Mouse (Mus musculus) forebrain, embryonic 12.5 days (tissue): ENCODE measurements at regions not wholly inside any gene's neighbourhood (a gene's known extent, or its start where the extent isn't known, plus 50 kb on each side); places are given as distances from the start of the nearest gene placed in this dataset.

Source experiments
- ATAC-seq: fragments of 200-750 bp; cut with Nextera tagmentation; 2 replicates; pipeline ENCODE4 v1.8.0; 2017; ENCODE audit warnings: moderate TSS enrichment; ENCODE audit not compliant: low FRiP score
- H3K27ac ChIP-seq: fragments of 300-500 bp; sonication (generic); 2 replicates; pipeline ENCODE4 v1.5.1; 2016; ENCODE audit warnings: mild to moderate bottlenecking
- H3K27me3 ChIP-seq: fragments of 300-500 bp; sonication (generic); 2 replicates; pipeline ENCODE4 v1.6.1; 2016; ENCODE audit warnings: mild to moderate bottlenecking
- H3K36me3 ChIP-seq: fragments of 300-500 bp; sonication (generic); replicated peaks from 2 replicates; pipeline ENCODE4 v1.6.1; 2016; ENCODE audit warnings: mild to moderate bottlenecking
- H3K4me1 ChIP-seq: fragments of 300-500 bp; sonication (generic); 2 replicates; pipeline ENCODE4 v1.6.1; 2016
- H3K4me2 ChIP-seq: fragments of 300-500 bp; sonication (generic); 2 replicates; pipeline ENCODE4 v1.6.1; 2016; ENCODE audit warnings: mild to moderate bottlenecking, moderate library complexity
- H3K4me3 ChIP-seq: fragments of 300-500 bp; sonication (generic); replicated peaks from 2 replicates; pipeline ENCODE4 v1.5.1; 2016; ENCODE audit warnings: mild to moderate bottlenecking
- H3K9ac ChIP-seq: fragments of 300-500 bp; sonication (generic); 2 replicates; pipeline ENCODE4 v1.6.1; 2016; ENCODE audit warnings: mild to moderate bottlenecking
- H3K9me3 ChIP-seq: fragments of 300-500 bp; sonication (generic); 2 replicates; pipeline ENCODE4 v1.6.1; 2016
- WGBS: fragments of 180-500 bp; shearing (Covaris S2); methylation state at CpG from one replicate; pipeline ENCODE4 v1.1.7; 2016; 5-methylcytosine and 5-hydroxymethylcytosine counted together

DNA sequence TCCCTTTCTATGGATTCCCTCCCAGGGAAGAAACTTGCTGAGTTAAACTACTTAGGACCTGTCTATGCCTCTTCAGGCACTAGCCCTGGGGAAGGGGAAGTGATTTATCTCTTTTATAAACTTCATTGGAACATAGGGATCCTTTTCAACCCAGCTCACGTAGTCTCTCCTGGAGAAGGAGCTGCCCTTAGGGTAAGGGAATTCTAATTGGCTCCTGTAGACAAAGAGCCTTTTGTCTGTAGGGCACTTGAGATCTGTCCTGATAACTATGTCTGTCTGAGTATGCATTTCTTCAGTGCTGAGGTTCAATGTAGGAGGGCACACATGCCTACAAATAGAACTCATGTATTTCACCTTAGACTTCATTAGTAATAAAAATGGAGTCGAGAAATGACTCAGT, 413.9 kb upstream of the Large1 start:
- Histone ChIP-seq H3K9ac (no peak overlapping the region), H3K4me3 (no peak overlapping the region), H3K9me3 (no peaks in the 10 kb centered on the region), H3K4me2 (no peak overlapping the region), H3K36me3 (no peaks in the 10 kb centered on the region), H3K27me3 (no peaks in the 10 kb centered on the region), H3K4me1 (no peaks in the 10 kb centered on the region), H3K27ac (no peak overlapping the region)
- peak; percentile 67; the same call in 1 of the 2 replicates for ATAC-seq
- WGBS, result 18% methylated on average over 2 of the region's 2 CpGs

DNA sequence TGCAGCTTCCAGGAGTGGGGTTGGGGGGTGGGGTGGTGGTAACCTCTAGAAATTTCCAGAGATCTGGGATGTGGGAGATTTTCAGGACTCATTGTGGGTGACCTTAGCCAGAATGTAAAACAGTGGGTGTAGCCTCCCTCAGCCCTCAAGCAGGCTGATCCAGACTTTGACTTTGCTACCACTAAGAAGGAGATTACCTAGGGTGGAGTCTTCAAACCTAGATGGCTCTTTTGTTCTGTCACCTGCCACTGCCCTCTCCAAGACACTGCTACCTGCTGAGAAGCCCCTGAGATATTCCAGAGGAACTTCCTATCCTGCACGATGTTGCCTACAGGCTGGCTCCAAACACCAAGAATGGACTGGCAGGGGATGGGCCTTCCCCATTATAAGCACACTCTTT, 405.4 kb upstream of the Large1 start:
- H3K27me3 ChIP-seq, result no peaks in the 10 kb centered on the region
- H3K27ac ChIP-seq, result no peak overlapping the region
- no peaks in the 10 kb centered on the region for H3K36me3 ChIP-seq
- WGBS, result 64% methylated on average over 1 of the region's 1 CpGs
- no peak overlapping the region for H3K4me3 ChIP-seq
- H3K9ac ChIP-seq, result no peak overlapping the region
- ATAC-seq, result no peak
- H3K4me1 ChIP-seq, result no peaks in the 10 kb centered on the region
- no peaks in the 10 kb centered on the region for H3K9me3 ChIP-seq
- H3K4me2 ChIP-seq, result no peak overlapping the region

DNA sequence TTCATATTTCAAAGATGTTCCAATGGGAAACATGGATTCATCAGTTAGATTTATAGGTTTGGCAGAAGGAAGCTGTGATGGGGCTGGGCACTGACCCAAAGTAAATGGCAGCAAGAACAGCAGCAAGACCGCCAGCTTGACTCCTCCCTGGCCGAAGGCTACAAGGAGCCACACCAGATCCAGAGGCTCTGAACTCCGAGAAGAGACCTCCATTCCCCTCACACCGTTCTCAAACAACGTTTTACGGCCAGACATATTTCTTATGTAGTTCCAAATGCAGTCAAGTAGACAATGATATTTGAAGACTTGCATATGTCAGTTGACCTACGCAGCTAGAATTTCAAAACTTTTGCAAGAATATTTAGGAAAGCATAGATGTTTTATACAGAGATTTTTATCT, 397.2 kb upstream of the Large1 start:
- no peak overlapping the region for H3K4me2 ChIP-seq
- H3K9ac ChIP-seq, result no peak overlapping the region
- H3K4me1 ChIP-seq, result no peaks in the 10 kb centered on the region
- no peak for ATAC-seq
- 91% methylated on average over 7 of the region's 7 CpGs for WGBS
- H3K9me3 ChIP-seq, result no peaks in the 10 kb centered on the region
- H3K36me3 ChIP-seq, result no peaks in the 10 kb centered on the region
- no peak overlapping the region for H3K27ac ChIP-seq
- no peak overlapping the region for H3K4me3 ChIP-seq
- H3K27me3 ChIP-seq, result no peaks in the 10 kb centered on the region

DNA sequence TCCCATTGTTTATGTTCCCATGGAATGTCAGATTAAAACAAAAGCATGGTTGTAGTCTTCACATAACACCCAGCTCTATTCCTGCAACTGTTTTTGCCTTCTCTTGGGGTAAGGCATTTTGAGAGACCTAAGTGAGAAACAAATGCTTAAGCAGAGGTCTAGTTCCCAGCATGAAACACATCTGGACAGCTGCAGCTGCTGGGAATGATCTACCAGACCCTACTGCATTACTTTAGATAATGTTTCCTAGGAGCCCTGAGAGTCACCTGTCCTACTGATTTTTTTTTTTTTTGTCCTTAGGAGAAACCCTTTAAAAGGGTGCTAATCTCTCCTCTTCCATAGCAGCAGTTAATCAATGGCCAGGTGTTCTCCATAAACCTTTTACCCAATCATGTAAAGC, 353.5 kb upstream of the Large1 start:
- H3K4me1 ChIP-seq, result no peaks in the 10 kb centered on the region
- H3K9ac ChIP-seq, result no peak overlapping the region
- no peak for ATAC-seq
- no peaks in the 10 kb centered on the region for H3K9me3 ChIP-seq
- no peak overlapping the region for H3K4me3 ChIP-seq
- no peak overlapping the region for H3K4me2 ChIP-seq
- no peak overlapping the region for H3K27ac ChIP-seq
- no peaks in the 10 kb centered on the region for H3K27me3 ChIP-seq
- H3K36me3 ChIP-seq, result no peaks in the 10 kb centered on the region
